Mouse (Mus musculus): ENCODE data around the gene Commd6. TPM values are rescaled to one million over a fixed set of nuclear protein-coding genes. Genes with fewer than 3 reads are reported as not detected.

Commd6 gene
- polyA plus RNA-seq, 1 experiment from 2014 or later: 91.8 TPM

DNA sequence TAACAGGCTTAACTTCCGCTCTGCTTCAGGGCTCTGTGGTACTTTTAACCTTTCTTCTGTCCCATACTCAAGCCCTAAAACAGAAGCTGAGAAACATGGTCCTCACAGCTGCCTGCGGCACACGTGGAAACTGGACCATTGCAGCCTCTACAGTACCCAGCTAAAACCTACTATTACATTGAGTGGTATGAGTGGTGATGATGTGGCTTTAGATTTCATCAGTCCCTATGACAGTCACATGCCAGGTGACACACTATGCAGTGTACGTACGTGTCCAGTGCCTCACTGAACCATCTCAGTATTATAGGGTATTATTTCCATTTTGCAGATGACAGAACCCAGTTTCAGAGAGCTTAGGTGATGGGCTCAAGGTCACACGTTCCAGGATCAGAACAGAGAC, 3.1 kb downstream of the Commd6 start:
- no peak overlapping the region for H3K4me3 ChIP-seq (ENCODE audit: control insufficient read depth in 1 of 2, insufficient read depth in 1 of 2, low read depth in 1 of 2, low read length in 2 of 2)
- 85% methylated on average over 6 of the region's 6 CpGs for WGBS

DNA sequence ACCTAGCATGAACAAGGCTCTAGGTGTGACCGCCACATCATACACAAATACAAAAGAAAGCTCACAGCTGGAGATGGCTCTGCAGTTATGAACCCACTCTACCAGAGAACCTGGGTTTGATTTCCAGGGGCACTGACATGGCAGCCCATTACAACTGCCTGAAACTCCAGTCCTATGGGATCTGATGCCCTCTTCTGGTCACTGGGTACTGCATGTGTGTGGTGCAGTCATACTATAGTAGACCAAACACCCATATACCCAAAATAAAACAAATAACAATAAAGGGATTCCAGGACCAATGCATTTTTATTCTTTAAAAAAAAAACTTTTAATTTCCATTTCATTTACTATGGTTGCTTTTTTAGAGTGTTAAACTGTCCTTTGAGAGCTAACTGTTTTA, 4.7 kb downstream of the Commd6 start:
- WGBS: 100% methylated on average over 1 of the region's 1 CpGs
- ATAC-seq (ENCODE audit: insufficient number of reproducible peaks, insufficient read depth, low FRiP score, low read depth): no peak
- no peaks in the 10 kb centered on the region for H3K9me3 ChIP-seq (ENCODE audit: control insufficient read depth, low read length)
- no peak overlapping the region for H3K4me3 ChIP-seq (ENCODE audit: control insufficient read depth in 1 of 2, insufficient read depth in 1 of 2, low read depth in 1 of 2, low read length in 2 of 2)
- peaks cover 33% of the 10 kb centered on the region for H3K36me3 ChIP-seq (ENCODE audit: control insufficient read depth, insufficient read depth, low read length)
- H3K9ac ChIP-seq (ENCODE audit: low read length): no peak overlapping the region
- H3K27ac ChIP-seq (replicated peaks in 1 of 2; ENCODE audit: control insufficient read depth in 1 of 2, insufficient read depth in 1 of 2, low read depth in 2 of 2, low read length in 2 of 2): no peak overlapping the region
- no peaks in the 10 kb centered on the region for H3K27me3 ChIP-seq (ENCODE audit: control insufficient read depth, insufficient read depth, low read length)
- H3K4me1 ChIP-seq (ENCODE audit: control insufficient read depth in 2 of 2, insufficient read depth in 2 of 2, low read length in 2 of 2): peaks cover 0 to 8% of the 10 kb centered on the region in 2 experiments; a peak in 1 of 4 replicates
- no peak overlapping the region for H3K4me2 ChIP-seq (ENCODE audit: low read length)

More for the DNA sequence above, 3.1 kb downstream of the Commd6 start:
- Histone ChIP-seq H3K9ac (ENCODE audit: low read length) (no peak overlapping the region), H3K36me3 (ENCODE audit: control insufficient read depth, insufficient read depth, low read length) (peaks cover 33% of the 10 kb centered on the region), H3K9me3 (ENCODE audit: control insufficient read depth, low read length) (no peaks in the 10 kb centered on the region), H3K4me1 (ENCODE audit: control insufficient read depth in 2 of 2, insufficient read depth in 2 of 2, low read length in 2 of 2) (peaks cover 0 to 8% of the 10 kb centered on the region in 2 experiments; a peak in 1 of 4 replicates), H3K4me2 (ENCODE audit: low read length) (no peak overlapping the region), H3K27ac (replicated peaks in 1 of 2; ENCODE audit: control insufficient read depth in 1 of 2, insufficient read depth in 1 of 2, low read depth in 2 of 2, low read length in 2 of 2) (no peak overlapping the region), H3K27me3 (ENCODE audit: control insufficient read depth, insufficient read depth, low read length) (no peaks in the 10 kb centered on the region)
- ATAC-seq (ENCODE audit: insufficient number of reproducible peaks, insufficient read depth, low FRiP score, low read depth): no peak

DNA sequence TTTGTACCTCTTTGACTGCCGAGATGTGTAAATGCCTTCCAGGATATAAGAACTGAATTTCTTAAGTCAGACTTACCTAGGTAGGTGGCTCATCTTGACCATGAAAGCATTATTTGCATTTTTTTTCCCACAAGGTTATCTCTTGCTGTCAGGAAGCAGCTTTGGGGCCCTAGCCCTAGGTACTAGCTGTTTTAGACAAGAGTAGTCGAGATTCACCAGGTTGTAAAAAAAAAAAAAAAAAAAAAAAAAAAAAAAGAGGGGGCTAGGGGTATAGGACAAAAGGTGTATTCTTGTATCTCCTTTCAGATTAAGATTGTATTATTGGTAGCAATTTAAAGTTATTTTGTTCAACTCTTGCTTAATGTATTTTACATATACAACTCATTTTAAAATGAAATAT, 9.9 kb downstream of the Commd6 start:
- Histone ChIP-seq H3K9ac (ENCODE audit: low read length) (no peak overlapping the region), H3K27me3 (ENCODE audit: control insufficient read depth, insufficient read depth, low read length) (no peaks in the 10 kb centered on the region), H3K4me1 (ENCODE audit: control insufficient read depth in 2 of 2, insufficient read depth in 2 of 2, low read length in 2 of 2) (no peaks in the 10 kb centered on the region), H3K27ac (replicated peaks in 1 of 2; ENCODE audit: control insufficient read depth in 1 of 2, insufficient read depth in 1 of 2, low read depth in 2 of 2, low read length in 2 of 2) (no peak overlapping the region), H3K36me3 (ENCODE audit: control insufficient read depth, insufficient read depth, low read length) (peaks cover 26% of the 10 kb centered on the region), H3K4me2 (ENCODE audit: low read length) (no peak overlapping the region), H3K4me3 (ENCODE audit: control insufficient read depth in 1 of 2, insufficient read depth in 1 of 2, low read depth in 1 of 2, low read length in 2 of 2) (no peak overlapping the region), H3K9me3 (ENCODE audit: control insufficient read depth, low read length) (no peaks in the 10 kb centered on the region)
- WGBS: 75% methylated on average over 2 of the region's 2 CpGs
- no peak for ATAC-seq (ENCODE audit: insufficient number of reproducible peaks, insufficient read depth, low FRiP score, low read depth)

- Histone ChIP-seq H3K36me3 (ENCODE audit: control insufficient read depth, insufficient read depth, low read length) (no peaks in the 10 kb centered on the region), H3K27me3 (ENCODE audit: control insufficient read depth, insufficient read depth, low read length) (no peaks in the 10 kb centered on the region), H3K4me3 (ENCODE audit: control insufficient read depth in 1 of 2, insufficient read depth in 1 of 2, low read depth in 1 of 2, low read length in 2 of 2) (no peak overlapping the region), H3K27ac (replicated peaks in 1 of 2; ENCODE audit: control insufficient read depth in 1 of 2, insufficient read depth in 1 of 2, low read depth in 2 of 2, low read length in 2 of 2) (no peak overlapping the region), H3K9ac (ENCODE audit: low read length) (no peak overlapping the region), H3K4me2 (ENCODE audit: low read length) (no peak overlapping the region), H3K9me3 (ENCODE audit: control insufficient read depth, low read length) (no peaks in the 10 kb centered on the region), H3K4me1 (ENCODE audit: control insufficient read depth in 2 of 2, insufficient read depth in 2 of 2, low read length in 2 of 2) (peaks cover 2 to 11% of the 10 kb centered on the region in 2 experiments)
- 88% methylated on average over 5 of the region's 5 CpGs for WGBS
- no peak for ATAC-seq (ENCODE audit: insufficient number of reproducible peaks, insufficient read depth, low FRiP score, low read depth)
Measured at GRCm38 (mm10) chr14:101617680-101618079, 22.8 kb downstream of the Commd6 start.

GRCm38 (mm10) chr14:101616178-101616577, 24.3 kb downstream of the Commd6 start:
- peaks cover 2 to 11% of the 10 kb centered on the region in 2 experiments for H3K4me1 ChIP-seq (ENCODE audit: control insufficient read depth in 2 of 2, insufficient read depth in 2 of 2, low read length in 2 of 2)
- no peak overlapping the region for H3K27ac ChIP-seq (replicated peaks in 1 of 2; ENCODE audit: control insufficient read depth in 1 of 2, insufficient read depth in 1 of 2, low read depth in 2 of 2, low read length in 2 of 2)
- no peak for ATAC-seq (ENCODE audit: insufficient number of reproducible peaks, insufficient read depth, low FRiP score, low read depth)
- H3K9ac ChIP-seq (ENCODE audit: low read length): no peak overlapping the region
- H3K4me3 ChIP-seq (ENCODE audit: control insufficient read depth in 1 of 2, insufficient read depth in 1 of 2, low read depth in 1 of 2, low read length in 2 of 2): no peak overlapping the region
- H3K27me3 ChIP-seq (ENCODE audit: control insufficient read depth, insufficient read depth, low read length): no peaks in the 10 kb centered on the region
- WGBS: 63% methylated on average over 9 of the region's 9 CpGs
- no peaks in the 10 kb centered on the region for H3K9me3 ChIP-seq (ENCODE audit: control insufficient read depth, low read length)
- H3K36me3 ChIP-seq (ENCODE audit: control insufficient read depth, insufficient read depth, low read length): no peaks in the 10 kb centered on the region
- H3K4me2 ChIP-seq (ENCODE audit: low read length): no peak overlapping the region

GRCm38 (mm10) chr14:101613206-101613605, 27.3 kb downstream of the Commd6 start:
- WGBS: 88% methylated on average over 1 of the region's 1 CpGs
- no peak overlapping the region for H3K4me2 ChIP-seq (ENCODE audit: low read length)
- no peaks in the 10 kb centered on the region for H3K27me3 ChIP-seq (ENCODE audit: control insufficient read depth, insufficient read depth, low read length)
- no peak for ATAC-seq (ENCODE audit: insufficient number of reproducible peaks, insufficient read depth, low FRiP score, low read depth)
- H3K9ac ChIP-seq (ENCODE audit: low read length): no peak overlapping the region
- H3K36me3 ChIP-seq (ENCODE audit: control insufficient read depth, insufficient read depth, low read length): no peaks in the 10 kb centered on the region
- no peak overlapping the region for H3K4me3 ChIP-seq (ENCODE audit: control insufficient read depth in 1 of 2, insufficient read depth in 1 of 2, low read depth in 1 of 2, low read length in 2 of 2)
- peaks cover 2 to 11% of the 10 kb centered on the region in 2 experiments for H3K4me1 ChIP-seq (ENCODE audit: control insufficient read depth in 2 of 2, insufficient read depth in 2 of 2, low read length in 2 of 2)
- H3K27ac ChIP-seq (replicated peaks in 1 of 2; ENCODE audit: control insufficient read depth in 1 of 2, insufficient read depth in 1 of 2, low read depth in 2 of 2, low read length in 2 of 2): no peak overlapping the region
- no peaks in the 10 kb centered on the region for H3K9me3 ChIP-seq (ENCODE audit: control insufficient read depth, low read length)

- no peak overlapping the region for H3K27ac ChIP-seq (replicated peaks in 1 of 2; ENCODE audit: control insufficient read depth in 1 of 2, insufficient read depth in 1 of 2, low read depth in 2 of 2, low read length in 2 of 2)
- no peak for ATAC-seq (ENCODE audit: insufficient number of reproducible peaks, insufficient read depth, low FRiP score, low read depth)
- 41% methylated on average over 10 of the region's 10 CpGs for whole genome bisulfite sequencing
- H3K4me3 ChIP-seq (ENCODE audit: control insufficient read depth in 1 of 2, insufficient read depth in 1 of 2, low read depth in 1 of 2, low read length in 2 of 2): no peak overlapping the region
- H3K9me3 ChIP-seq (ENCODE audit: control insufficient read depth, low read length): no peaks in the 10 kb centered on the region
- H3K4me2 ChIP-seq (ENCODE audit: low read length): no peak overlapping the region
- H3K36me3 ChIP-seq (ENCODE audit: control insufficient read depth, insufficient read depth, low read length): no peaks in the 10 kb centered on the region
- no peak overlapping the region for H3K9ac ChIP-seq (ENCODE audit: low read length)
- peaks cover 2 to 18% of the 10 kb centered on the region in 2 experiments; a peak in 3 of 4 replicates for H3K4me1 ChIP-seq (ENCODE audit: control insufficient read depth in 2 of 2, insufficient read depth in 2 of 2, low read length in 2 of 2)
- H3K27me3 ChIP-seq (ENCODE audit: control insufficient read depth, insufficient read depth, low read length): no peaks in the 10 kb centered on the region
Measured at GRCm38 (mm10) chr14:101610701-101611100, 29.8 kb downstream of the Commd6 start.
